Mouse (Mus musculus): ENCODE results near the gene Tppp. TPM values are rescaled to one million over a fixed set of nuclear protein-coding genes. Genes with fewer than 3 reads are reported as not detected.
"Not testable (repeated sequence)": the region's sequence is repeated elsewhere in the genome, so short reads cannot be mapped to it uniquely, and the experiment has no call there.

The Tppp gene
- total RNA-seq, 2 experiments from 2014 or later = 230 to 250 TPM

DNA sequence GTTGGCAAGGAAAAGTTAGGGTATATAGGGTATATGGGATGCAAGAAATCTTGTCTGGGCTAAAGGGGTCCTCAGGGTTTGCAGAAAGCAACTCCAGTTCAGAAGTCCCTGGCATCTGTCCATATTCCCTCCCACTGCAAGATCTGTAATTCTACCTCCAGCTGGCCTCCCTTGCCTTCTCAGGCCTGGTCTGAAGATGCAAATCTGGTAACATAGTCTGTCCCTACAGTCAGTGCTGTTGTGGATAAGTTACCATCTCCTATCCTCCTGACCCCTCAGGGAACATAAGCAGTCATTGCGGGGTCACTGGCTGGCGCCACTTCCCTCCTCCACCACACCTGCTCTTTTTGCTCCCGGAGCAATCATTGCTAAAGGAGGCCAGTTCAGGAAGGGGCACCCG, 6.7 kb downstream of the Tppp start:
- intact Hi-C loops (cut with DNase I) = no loop called here
- no peak for DNase-seq (ENCODE audit: low spot score in 2 of 2)

GRCm38 (mm10) chr13:74017426-74017825, 8.2 kb downstream of the Tppp start:
- no peak for DNase-seq (ENCODE audit: low spot score in 2 of 2)
- intact Hi-C loops (cut with DNase I) = no loop called here

DNA sequence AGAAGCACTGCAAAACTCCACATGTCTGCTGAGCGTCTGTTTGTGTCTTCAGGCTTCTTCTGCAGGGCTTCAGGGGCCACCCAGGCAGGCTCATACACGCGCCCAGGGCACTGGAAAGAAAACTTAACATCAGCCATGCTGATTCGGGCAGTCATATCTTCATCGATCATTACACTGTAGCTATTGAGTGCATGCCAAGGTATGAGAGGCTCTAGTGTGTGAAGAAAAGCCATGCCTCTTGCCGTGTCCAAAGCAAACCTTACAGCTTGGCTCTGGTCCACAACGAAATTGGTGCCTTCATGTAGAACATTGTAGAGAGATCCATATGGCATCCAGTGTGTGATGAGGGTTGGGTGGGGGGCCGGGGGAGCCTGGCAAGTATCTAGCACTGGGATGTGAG, 9.8 kb downstream of the Tppp start:
- DNase-seq (ENCODE audit: low spot score in 2 of 2); intact Hi-C loops (cut with DNase I): not testable (repeated sequence)

- intact Hi-C loops (cut with DNase I) = loop anchor here (2.0 kb wide), 1 partner anchor 55 kb away; no protein-coding TSS in a partner anchor
- peak in 1 of 2 experiments; percentile 39 for DNase-seq (ENCODE audit: low spot score in 2 of 2)
These were observed 16.2 kb downstream of the Tppp start for GRCm38 (mm10) chr13:74025151-74026081.

GRCm38 (mm10) chr13:74026215-74026614, 17.0 kb downstream of the Tppp start:
- peak in 1 of 2 experiments; percentile 51 for DNase-seq (ENCODE audit: low spot score in 2 of 2)
- intact Hi-C loops (cut with DNase I) = loop anchor here (2.0 kb wide), 1 partner anchor 55 kb away; no protein-coding TSS in a partner anchor

DNA sequence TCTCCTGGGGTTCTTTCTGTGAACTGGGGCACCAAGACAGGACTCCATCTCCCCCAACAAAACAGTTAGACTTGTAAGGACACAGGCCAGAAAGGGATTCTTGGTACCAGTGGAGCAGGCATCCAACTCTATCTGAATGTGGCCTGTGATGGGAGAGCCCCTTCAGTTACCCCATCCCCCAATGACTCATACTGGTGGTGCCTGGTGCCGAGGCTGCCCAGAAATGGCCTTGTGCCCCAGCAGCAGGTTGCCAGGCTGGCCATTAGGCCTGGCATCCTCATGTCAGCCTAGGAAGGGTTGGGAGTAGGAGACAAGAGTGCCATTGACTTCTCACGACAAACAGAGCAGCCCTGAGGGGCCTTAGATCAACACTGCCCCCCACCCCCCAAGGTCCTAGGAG, 18.9 kb downstream of the Tppp start:
- no peak for DNase-seq (ENCODE audit: low spot score in 2 of 2)
- intact Hi-C loops (cut with DNase I) = no loop called here

DNA sequence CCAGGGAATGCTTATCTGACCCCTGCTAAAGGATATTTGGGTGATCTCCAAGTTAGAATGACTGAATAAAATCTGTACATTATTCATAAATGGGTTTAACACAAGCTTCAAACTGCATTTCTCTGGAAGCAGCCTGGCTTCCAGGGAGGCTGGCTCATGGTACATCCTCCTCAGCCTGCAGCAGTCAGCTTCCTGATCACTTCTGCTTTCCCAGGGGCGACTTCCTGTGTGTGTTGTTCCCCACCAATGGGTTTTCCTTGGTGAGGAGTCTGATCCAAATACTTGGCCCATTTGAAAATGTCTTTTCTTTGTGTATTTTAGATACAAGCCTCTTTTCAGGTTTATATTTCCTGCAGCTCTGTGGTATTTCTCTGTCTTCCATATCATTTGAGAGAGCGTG, 19.8 kb downstream of the Tppp start:
- no peak for DNase-seq (ENCODE audit: low spot score in 2 of 2)
- intact Hi-C loops (cut with DNase I) = no loop called here

DNA sequence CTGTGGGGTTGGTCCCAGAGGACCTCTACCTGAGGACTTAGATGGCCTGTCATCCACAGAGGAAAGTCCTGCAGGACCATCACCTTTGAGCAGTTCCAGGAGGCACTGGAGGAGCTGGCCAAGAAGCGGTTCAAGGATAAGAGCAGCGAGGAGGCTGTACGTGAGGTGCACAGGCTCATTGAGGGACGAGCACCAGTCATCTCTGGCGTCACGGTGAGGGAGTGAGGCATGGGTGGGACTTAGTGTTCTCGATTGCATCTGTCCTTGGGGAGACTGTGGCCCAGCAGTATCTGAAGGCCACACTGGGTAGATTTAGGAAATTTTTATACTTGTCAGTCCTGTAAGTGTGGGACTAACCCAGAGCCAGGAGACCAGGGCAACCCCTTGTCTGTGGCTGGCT, 21.5 kb downstream of the Tppp start:
- intact Hi-C loops (cut with DNase I) = no loop called here
- no peak for DNase-seq (ENCODE audit: low spot score in 2 of 2)

GRCm38 (mm10) chr13:74031133-74031532, 21.9 kb downstream of the Tppp start:
- no peak for DNase-seq (ENCODE audit: low spot score in 2 of 2)
- intact Hi-C loops (cut with DNase I) = no loop called here

DNA sequence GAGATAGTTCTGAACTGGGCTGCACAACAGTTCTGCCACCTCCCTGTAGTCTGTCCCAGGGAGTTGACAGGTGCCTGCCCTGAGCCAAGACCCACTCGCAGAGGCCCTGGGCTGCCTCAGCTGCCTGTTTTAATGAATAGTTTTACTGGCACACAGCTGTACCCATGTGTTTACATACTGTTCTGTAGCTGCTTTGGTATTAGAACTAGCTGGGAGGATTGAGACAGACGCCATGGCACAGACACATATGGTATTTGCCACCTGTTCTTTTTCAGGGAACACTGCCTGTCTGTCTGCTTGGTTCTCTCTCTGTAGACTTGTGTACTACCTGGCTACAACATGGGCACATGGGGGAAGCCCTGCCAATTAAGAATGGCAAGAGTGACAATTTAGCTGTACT, 25.5 kb downstream of the Tppp start:
- intact Hi-C loops (cut with DNase I) = no loop called here
- DNase-seq (ENCODE audit: low spot score in 2 of 2) = no peak

DNA sequence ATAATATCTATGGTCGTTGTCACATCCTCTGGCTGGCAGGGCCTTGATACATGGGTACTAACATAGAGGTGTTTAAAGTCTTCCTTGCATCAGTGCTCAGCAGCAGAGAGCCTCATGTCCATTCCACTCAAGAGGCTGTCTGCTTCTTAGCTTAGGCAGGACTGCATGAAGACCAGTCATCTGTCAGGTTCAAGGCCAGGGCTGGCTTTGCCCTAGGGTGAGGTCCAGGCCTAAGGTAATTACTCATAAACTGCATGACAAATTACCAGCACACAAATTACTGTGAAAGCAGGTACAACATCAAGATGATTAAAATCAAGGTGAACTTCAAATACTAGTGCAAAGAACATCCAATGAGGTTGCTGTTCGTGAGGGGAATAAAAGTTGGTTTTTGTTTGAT, 26.6 kb downstream of the Tppp start:
- intact Hi-C loops (cut with DNase I) = no loop called here
- DNase-seq (ENCODE audit: low spot score in 2 of 2) = no peak

GRCm38 (mm10) chr13:74039926-74040325, 30.7 kb downstream of the Tppp start:
- intact Hi-C loops (cut with DNase I) = no loop called here
- no peak for DNase-seq (ENCODE audit: low spot score in 2 of 2)

DNA sequence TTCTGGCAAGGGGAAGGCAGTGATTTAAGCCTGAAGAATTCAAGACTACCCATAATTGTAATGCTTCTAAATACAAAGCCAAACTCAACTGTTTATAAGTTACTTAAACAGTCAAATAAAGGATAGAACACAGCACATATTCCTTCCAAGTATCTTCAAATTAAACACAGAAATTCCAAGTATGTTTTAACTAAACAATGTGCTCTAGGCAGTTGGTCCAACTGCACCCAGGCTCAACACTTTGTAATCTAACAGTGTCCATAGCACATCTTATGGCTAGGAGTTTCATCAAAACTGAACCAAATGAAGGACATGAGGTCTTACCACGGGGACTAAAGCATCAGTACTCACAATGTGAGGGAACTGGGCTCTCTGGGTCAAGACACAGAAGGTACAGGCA, 47.0 kb downstream of the Tppp start:
- DNase-seq (ENCODE audit: low spot score in 2 of 2) = no peak
- intact Hi-C loops (cut with DNase I) = no loop called here

DNA sequence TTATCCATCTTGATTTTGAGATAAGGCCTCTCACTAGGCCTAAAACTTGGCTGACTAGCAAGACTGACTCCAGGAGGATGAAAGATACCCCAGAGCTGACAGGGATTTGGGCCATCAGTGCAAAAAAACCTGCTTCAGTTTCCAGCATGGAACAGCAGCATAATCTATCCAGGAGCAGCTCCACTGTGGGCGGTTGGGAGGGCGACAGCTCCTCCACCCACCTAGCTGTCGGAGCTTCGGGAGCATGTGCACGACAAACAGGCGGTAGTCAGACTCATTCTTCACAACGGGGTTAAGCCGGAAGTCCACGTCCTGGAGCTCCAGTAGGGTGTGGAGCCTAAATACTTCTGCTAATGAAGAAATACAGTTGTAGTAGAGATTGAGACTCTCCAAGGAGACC, 48.9 kb downstream of the Tppp start:
- DNase-seq (ENCODE audit: low spot score in 2 of 2) = no peak
- intact Hi-C loops (cut with DNase I) = no loop called here

DNA sequence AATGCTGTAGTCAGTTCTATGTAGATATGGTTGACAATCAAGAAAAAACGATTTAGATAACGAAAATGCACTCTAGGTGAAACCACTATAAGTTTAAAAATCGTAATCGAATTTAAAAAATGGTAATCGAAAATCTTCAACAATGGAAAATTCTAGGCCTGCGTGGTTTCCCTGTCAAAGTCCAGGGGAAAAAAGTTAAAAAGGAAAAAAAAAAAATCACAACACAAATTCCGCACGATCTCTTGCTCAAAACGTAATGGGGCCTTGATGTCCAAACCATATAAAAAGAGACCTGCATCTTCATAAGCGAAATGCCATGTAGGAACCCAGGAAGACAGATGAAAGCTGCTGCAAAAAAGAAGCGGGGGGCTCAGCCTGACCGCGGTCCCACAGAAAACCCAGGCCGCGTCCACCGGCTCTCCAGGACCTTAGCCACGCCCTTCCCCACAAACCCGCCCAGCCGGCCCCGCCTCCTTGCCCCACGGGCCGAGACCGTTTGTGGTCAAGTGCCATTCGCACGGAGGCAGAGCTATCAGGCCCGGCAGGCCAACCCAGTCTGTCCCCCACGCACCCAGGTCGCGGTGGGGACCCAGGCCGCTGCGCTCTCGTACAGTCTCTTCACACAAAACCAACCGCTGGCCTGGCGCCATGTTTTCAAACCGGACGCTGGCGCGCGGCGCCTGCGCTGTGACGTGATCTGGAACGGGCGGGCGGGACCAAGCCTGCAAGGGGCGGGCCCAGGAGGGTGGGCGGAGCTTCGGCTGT, 52.6 kb downstream of the Tppp start, which contains the start of gene Cep72:
Gene Cep72, minus strand, starts transcription at position 687 of the 765 bp plus-strand sequence.
- intact Hi-C loops (cut with DNase I) = no loop called here
- peak; percentile 88 for DNase-seq (ENCODE audit: low spot score in 2 of 2)

DNA sequence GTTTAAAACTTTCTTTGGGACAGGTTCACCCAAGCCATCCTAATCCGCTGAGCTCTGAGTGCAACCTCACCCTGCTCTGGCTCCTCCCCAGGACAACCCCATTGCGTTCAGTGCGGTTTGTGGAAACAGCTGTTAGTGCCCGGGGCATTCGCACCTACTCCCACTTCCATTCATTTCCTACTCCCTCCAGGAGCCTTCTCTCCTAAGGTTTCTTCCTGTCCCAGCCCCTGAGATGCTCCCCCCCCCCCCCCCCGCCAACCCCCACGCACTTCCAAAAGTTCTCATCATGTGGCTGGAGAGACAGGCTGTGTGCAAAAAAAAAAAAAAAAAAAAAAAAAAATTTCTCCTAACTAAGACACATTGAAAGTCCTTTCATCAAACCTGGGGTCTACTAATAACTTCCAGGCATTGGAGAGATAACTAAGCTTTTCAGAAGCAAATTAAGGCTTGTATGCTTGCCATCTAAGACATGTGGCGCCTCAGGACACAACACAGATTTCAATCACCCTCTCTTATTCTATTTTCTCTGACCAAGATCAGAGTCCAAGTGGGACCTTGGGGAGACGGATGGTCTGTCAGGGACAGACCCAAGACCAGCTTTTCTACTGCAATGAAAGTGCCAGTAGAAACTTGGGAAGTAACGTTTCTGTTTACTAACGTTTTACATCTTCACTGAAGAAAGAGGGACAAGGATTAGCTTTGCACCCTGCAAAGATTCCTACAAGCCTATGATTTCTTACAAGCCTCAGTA, 53.3 kb downstream of the Tppp start:
- intact Hi-C loops (cut with DNase I) = no loop called here
- DNase-seq (ENCODE audit: low spot score in 2 of 2) = no peak

- DNase-seq (ENCODE audit: low spot score in 2 of 2) = no peak
- intact Hi-C loops (cut with DNase I) = no loop called here
These were observed 54.3 kb downstream of the Tppp start for GRCm38 (mm10) chr13:74063340-74064050.

GRCm38 (mm10) chr13:74066576-74066975, 57.4 kb downstream of the Tppp start:
- intact Hi-C loops (cut with DNase I) = no loop called here
- DNase-seq (ENCODE audit: low spot score in 2 of 2) = no peak

GRCm38 (mm10) chr13:74071244-74071643, 62.0 kb downstream of the Tppp start:
- intact Hi-C loops (cut with DNase I); DNase-seq (ENCODE audit: low spot score in 2 of 2): not testable (repeated sequence)
